Mouse (Mus musculus) embryonic facial prominence, embryonic 11.5 days (tissue): ENCODE measurements around the gene Aifm3. TPM values are rescaled to one million over a fixed set of nuclear protein-coding genes. Genes with fewer than 3 reads are reported as not detected.
A peak's percentile ranks its signal among the peaks of the same experiment; 100 is the strongest.
"Not testable (repeated sequence)": the region's sequence is repeated elsewhere in the genome, so short reads cannot be mapped to it uniquely, and the experiment has no call there.

Source experiments
- ATAC-seq: fragments of 200-750 bp; cut with Nextera tagmentation; replicated peaks from 2 replicates; pipeline ENCODE4 v1.8.0; 2017; ENCODE audit warnings: low read depth; ENCODE audit not compliant: insufficient number of reproducible peaks, low FRiP score, low TSS enrichment
- DNase-seq: peaks from one replicate; pipeline ENCODE4 v3.0.0-alpha.2; 2015; ENCODE audit warnings: low spot score
- H3K27ac ChIP-seq: fragments of 300-500 bp; sonication (generic); replicated peaks from 2 replicates; pipeline ENCODE4 v1.5.1; 2014; ENCODE audit warnings: mild to moderate bottlenecking, low read depth, low read length, control low read depth
- H3K27me3 ChIP-seq: fragments of 300-500 bp; sonication (generic); 2 replicates; pipeline ENCODE4 v1.6.1; 2014; ENCODE audit warnings: mild to moderate bottlenecking, low read length, moderate library complexity, mixed read lengths; ENCODE audit not compliant: control insufficient read depth, insufficient read depth
- H3K36me3 ChIP-seq: fragments of 300-500 bp; sonication (generic); replicated peaks from 2 replicates; pipeline ENCODE4 v1.6.1; 2014; ENCODE audit warnings: low read depth, mild to moderate bottlenecking, low read length, moderate library complexity, mixed read lengths; ENCODE audit not compliant: control insufficient read depth, insufficient read depth
- H3K4me1 ChIP-seq: fragments of 300-500 bp; sonication (generic); 2 replicates; pipeline ENCODE4 v1.6.1; 2014; ENCODE audit warnings: low read length, mixed read lengths; ENCODE audit not compliant: control insufficient read depth, insufficient read depth
- H3K4me2 ChIP-seq: fragments of 300-500 bp; sonication (generic); 2 replicates; pipeline ENCODE4 v1.6.1; 2014; ENCODE audit warnings: low read depth, mild to moderate bottlenecking, control low read depth, low read length, moderate library complexity
- H3K4me3 ChIP-seq: fragments of 300-500 bp; sonication (generic); 2 replicates; pipeline ENCODE4 v1.5.1; 2014; ENCODE audit warnings: low read depth, low read length, control low read depth
- H3K9ac ChIP-seq: fragments of 300-500 bp; sonication (generic); replicated peaks from 2 replicates; pipeline ENCODE4 v1.6.1; 2014; ENCODE audit warnings: mild to moderate bottlenecking, control low read depth, low read length
- H3K9me3 ChIP-seq: fragments of 300-500 bp; sonication (generic); replicated peaks from 2 replicates; pipeline ENCODE4 v1.6.1; 2016; ENCODE audit warnings: mild to moderate bottlenecking, low read length, inconsistent platforms, mixed read lengths; ENCODE audit not compliant: control insufficient read depth
- WGBS: fragments of 180-500 bp; shearing (Covaris S2); extraction: QIAGEN DNeasy Blood & Tissue Kit; methylation state at CpG from one replicate; pipeline ENCODE4 v1.1.7; 2014; 5-methylcytosine and 5-hydroxymethylcytosine counted together
- polyA plus RNA-seq: library from polyadenylated mRNA; unstranded; fragments of >200 nt; fragmentation: Nextera tagmentation; extraction: Ambion mirVana; gene quantifications from 2 replicates; pipeline ENCODE4 v1.2.1, GENCODE M21; 2014

The Aifm3 gene
- polyA plus RNA-seq, 1 experiment from 2014 or later, result 0.77 TPM

GRCm38 (mm10) chr16:17508031-17508430 is 18.6 kb downstream of the Aifm3 start:
- not testable (repeated sequence) for DNase-seq, ATAC-seq, H3K9me3 ChIP-seq, H3K27me3 ChIP-seq, H3K4me1 ChIP-seq, H3K36me3 ChIP-seq
- H3K4me3 ChIP-seq, result peak overlapping the region; percentile 77
- H3K4me2 ChIP-seq, result peak overlapping the region; percentile 67
- WGBS, result 32% methylated on average over 3 of the region's 3 CpGs
- 0 out of 2 replicates have a peak overlapping the region, but pooled peaks have one; percentile 78 for H3K27ac ChIP-seq
- peak overlapping the region; percentile 86 for H3K9ac ChIP-seq

- Histone ChIP-seq H3K4me3 (peak within 1 kb of the TSS; percentile 77), H3K4me1 (no peaks in the 10 kb centered on the region), H3K27me3 (no peaks in the 10 kb centered on the region), H3K36me3 (peaks cover 5% of the 10 kb centered on the region; the same call in 1 of the 2 replicates), H3K9me3 (no peaks in the 10 kb centered on the region), H3K27ac (peak within 1 kb of the TSS; percentile 78), H3K4me2 (peak within 1 kb of the TSS; percentile 67), H3K9ac (peak within 1 kb of the TSS; percentile 86)
- WGBS, result under 1% methylated on average over 50 of the region's 50 CpGs
- DNase-seq (peak; percentile 96), ATAC-seq (peak; percentile 95)
These were observed 19.3 kb downstream of the Aifm3 start, which contains the start of gene Lztr1 for GRCm38 (mm10) chr16:17508546-17509239. Gene Lztr1 (plus strand): TSS chr16:17508688.

GRCm38 (mm10) chr16:17509240-17509597 is 19.8 kb downstream of the Aifm3 start:
- H3K27me3 ChIP-seq, result no peaks in the 10 kb centered on the region
- peak overlapping the region; percentile 86 for H3K9ac ChIP-seq
- H3K4me1 ChIP-seq, result no peaks in the 10 kb centered on the region
- peak overlapping the region; percentile 67 for H3K4me2 ChIP-seq
- peak overlapping the region; percentile 78; the same call in 1 of the 2 replicates for H3K27ac ChIP-seq
- peaks cover 5% of the 10 kb centered on the region; the same call in 1 of the 2 replicates for H3K36me3 ChIP-seq
- peak overlapping the region; percentile 77 for H3K4me3 ChIP-seq
- peak; percentile 4; the same call in 1 of the 2 replicates for ATAC-seq
- 13% methylated on average over 9 of the region's 9 CpGs for WGBS
- DNase-seq, result peak; percentile 20
- no peaks in the 10 kb centered on the region for H3K9me3 ChIP-seq

DNA sequence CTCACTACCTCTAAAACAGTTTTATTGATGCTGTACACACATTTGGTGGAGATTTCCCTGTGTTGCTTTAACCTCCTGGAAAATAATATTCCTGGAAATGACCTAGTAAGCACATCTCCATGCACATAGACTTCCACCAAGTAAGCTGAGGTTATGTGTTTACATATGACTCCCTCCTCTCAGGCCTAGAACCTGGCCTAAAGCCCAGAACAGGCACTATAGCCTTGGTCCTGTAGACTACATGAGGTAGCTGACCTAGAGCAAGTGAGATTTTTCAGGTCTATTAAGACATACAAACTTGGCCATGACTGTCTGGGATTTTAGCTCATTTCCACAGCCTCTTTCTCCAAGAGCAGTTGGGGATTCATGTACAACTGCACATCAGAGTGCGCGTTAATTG is 20.7 kb downstream of the Aifm3 start:
- 97% methylated on average over 2 of the region's 2 CpGs for WGBS
- no peak overlapping the region for H3K4me3 ChIP-seq

DNA sequence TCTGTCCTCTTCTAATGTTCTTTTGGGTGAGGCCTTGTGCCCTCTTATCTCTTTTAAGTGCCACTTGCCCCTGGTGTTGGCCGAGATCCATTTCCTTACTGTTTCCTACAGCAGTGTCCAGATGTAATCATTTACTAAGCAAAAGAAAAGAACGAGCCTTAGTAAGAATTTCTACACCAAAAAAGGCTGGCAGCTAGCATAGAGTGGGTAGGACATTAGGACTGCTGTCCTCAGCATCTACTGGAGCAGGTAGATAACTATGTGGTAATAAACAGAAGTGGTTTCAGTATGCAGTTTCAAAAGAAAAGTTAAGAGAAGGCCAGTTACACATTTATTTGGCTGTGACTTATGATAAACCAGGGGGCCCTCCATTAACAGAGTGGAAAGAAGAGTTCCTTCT is 21.3 kb downstream of the Aifm3 start:
- Histone ChIP-seq H3K4me2 (no peak overlapping the region), H3K27me3 (no peaks in the 10 kb centered on the region), H3K36me3 (peaks cover 5% of the 10 kb centered on the region; the same call in 1 of the 2 replicates), H3K27ac (no peak overlapping the region), H3K4me1 (no peaks in the 10 kb centered on the region), H3K9me3 (no peaks in the 10 kb centered on the region), H3K9ac (no peak overlapping the region; the same call in 1 of the 2 replicates), H3K4me3 (no peak overlapping the region)
- WGBS, result 87% methylated on average over 2 of the region's 2 CpGs
- no peak for DNase-seq
- no peak for ATAC-seq

More for the DNA sequence above, 20.7 kb downstream of the Aifm3 start:
- H3K36me3 ChIP-seq, result peaks cover 5% of the 10 kb centered on the region; the same call in 1 of the 2 replicates
- H3K4me1 ChIP-seq, result no peaks in the 10 kb centered on the region
- no peaks in the 10 kb centered on the region for H3K27me3 ChIP-seq
- H3K9ac ChIP-seq, result no peak overlapping the region; the same call in 1 of the 2 replicates
- H3K27ac ChIP-seq, result no peak overlapping the region
- no peaks in the 10 kb centered on the region for H3K9me3 ChIP-seq
- ATAC-seq, result no peak
- DNase-seq, result no peak
- no peak overlapping the region; the same call in 1 of the 2 replicates for H3K4me2 ChIP-seq

GRCm38 (mm10) chr16:17511431-17511830 is 22.0 kb downstream of the Aifm3 start:
- Histone ChIP-seq H3K27ac (no peak overlapping the region), H3K4me2 (no peak overlapping the region), H3K9ac (no peak overlapping the region), H3K4me1 (no peaks in the 10 kb centered on the region), H3K4me3 (no peak overlapping the region), H3K27me3 (no peaks in the 10 kb centered on the region), H3K36me3 (peaks cover 9% of the 10 kb centered on the region), H3K9me3 (no peaks in the 10 kb centered on the region)
- no peak for DNase-seq
- no peak for ATAC-seq
- 97% methylated on average over 4 of the region's 4 CpGs for WGBS

DNA sequence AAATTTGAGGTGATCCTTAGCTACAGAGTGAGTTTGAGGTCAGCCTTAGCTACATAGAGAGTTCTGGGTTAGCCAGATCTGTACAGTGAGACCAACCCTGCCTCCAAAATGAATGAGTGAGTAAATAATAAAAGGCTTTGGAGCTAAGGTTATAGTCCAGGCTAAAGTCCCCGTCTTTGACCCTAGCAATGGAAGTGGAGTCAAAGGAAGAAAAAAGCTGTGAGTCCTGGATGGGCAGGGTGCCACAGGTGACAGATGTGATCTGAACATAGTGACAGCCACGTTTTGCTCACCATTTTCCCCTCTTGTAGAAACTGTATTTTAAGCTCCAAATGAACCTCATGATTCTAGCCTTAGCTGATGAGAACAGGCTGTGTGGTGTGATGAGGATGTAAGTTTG is 29.5 kb downstream of the Aifm3 start:
- H3K36me3 ChIP-seq, result peaks cover 16% of the 10 kb centered on the region
- WGBS, result 81% methylated on average over 2 of the region's 2 CpGs
- DNase-seq, result no peak

DNA sequence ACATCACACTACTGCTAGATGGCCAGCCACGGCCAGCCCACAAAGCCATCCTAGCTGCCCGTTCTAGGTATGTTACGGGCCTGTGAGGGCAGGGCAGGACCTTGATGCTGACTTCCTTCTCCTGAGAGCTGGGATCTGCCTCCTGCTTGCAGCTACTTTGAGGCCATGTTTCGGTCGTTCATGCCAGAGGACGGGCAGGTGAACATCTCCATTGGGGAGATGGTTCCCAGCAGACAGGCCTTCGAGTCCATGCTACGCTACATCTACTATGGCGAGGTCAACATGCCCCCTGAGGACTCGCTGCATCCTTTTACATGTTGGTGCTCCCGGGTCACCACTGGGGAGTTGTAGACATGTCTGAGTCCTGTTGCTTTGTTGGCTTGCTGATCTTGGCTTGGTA is 34.7 kb downstream of the Aifm3 start:
- Histone ChIP-seq H3K4me2 (no peak overlapping the region), H3K9ac (no peak overlapping the region), H3K4me3 (no peak overlapping the region), H3K9me3 (no peaks in the 10 kb centered on the region), H3K36me3 (peaks cover 21% of the 10 kb centered on the region), H3K4me1 (no peaks in the 10 kb centered on the region), H3K27ac (no peak overlapping the region), H3K27me3 (no peaks in the 10 kb centered on the region)
- DNase-seq, result no peak
- no peak for ATAC-seq
- WGBS, result 95% methylated on average over 11 of the region's 11 CpGs

More for the DNA sequence above, 29.5 kb downstream of the Aifm3 start:
- Histone ChIP-seq H3K4me1 (no peaks in the 10 kb centered on the region), H3K4me3 (no peak overlapping the region), H3K27me3 (no peaks in the 10 kb centered on the region), H3K27ac (no peak overlapping the region), H3K9me3 (no peaks in the 10 kb centered on the region), H3K9ac (no peak overlapping the region), H3K4me2 (no peak overlapping the region)
- no peak for ATAC-seq
